Mouse (Mus musculus) midbrain, embryonic 11.5 days (tissue): ENCODE measurements around the gene Spag7. TPM values are rescaled to one million over a fixed set of nuclear protein-coding genes. Genes with fewer than 3 reads are reported as not detected.

Experiments used
- ATAC-seq: fragments of 200-750 bp; cut with Nextera tagmentation; 2 replicates; pipeline ENCODE4 v1.8.0; 2017; ENCODE audit warnings: moderate TSS enrichment, moderate library complexity; ENCODE audit not compliant: low FRiP score
- DNase-seq: peaks from one replicate; pipeline ENCODE4 v3.0.0; 2015; ENCODE audit warnings: low spot score; ENCODE audit errors: missing footprints
- H3K27ac ChIP-seq: fragments of 300-500 bp; sonication (generic); 2 replicates; pipeline ENCODE4 v1.5.1; 2014; ENCODE audit warnings: low read depth, low read length
- H3K27me3 ChIP-seq: fragments of 300-500 bp; sonication (generic); 2 replicates; pipeline ENCODE4 v1.6.1; 2014; ENCODE audit warnings: mild to moderate bottlenecking, low read length, moderate library complexity, mixed read lengths; ENCODE audit not compliant: control insufficient read depth, insufficient read depth
- H3K36me3 ChIP-seq: fragments of 300-500 bp; sonication (generic); 2 replicates; pipeline ENCODE4 v1.6.1; 2014; ENCODE audit warnings: mild to moderate bottlenecking, low read length, moderate library complexity, mixed read lengths; ENCODE audit not compliant: control insufficient read depth, insufficient read depth
- H3K4me1 ChIP-seq: fragments of 300-500 bp; sonication (generic); 2 replicates; pipeline ENCODE4 v1.6.1; 2014; ENCODE audit warnings: low read length; ENCODE audit not compliant: control insufficient read depth, insufficient read depth
- H3K4me2 ChIP-seq: fragments of 300-500 bp; sonication (generic); 2 replicates; pipeline ENCODE4 v1.6.1; 2014; ENCODE audit warnings: mild to moderate bottlenecking, moderate library complexity
- H3K4me3 ChIP-seq: fragments of 300-500 bp; sonication (generic); 2 replicates; pipeline ENCODE4 v1.5.1; 2014; ENCODE audit warnings: low read depth, low read length
- H3K9ac ChIP-seq: fragments of 300-500 bp; sonication (generic); 2 replicates; pipeline ENCODE4 v1.6.1; 2014; ENCODE audit warnings: low read length
- H3K9me3 ChIP-seq: fragments of 300-500 bp; sonication (generic); 2 replicates; pipeline ENCODE4 v1.6.1; 2016; ENCODE audit warnings: low read length; ENCODE audit not compliant: control insufficient read depth
- WGBS: fragments of 180-500 bp; shearing (Covaris S2); extraction: QIAGEN DNeasy Blood & Tissue Kit; methylation state at CpG from one replicate; pipeline ENCODE4 v1.1.7; 2014; 5-methylcytosine and 5-hydroxymethylcytosine counted together
- polyA plus RNA-seq: library from polyadenylated mRNA; unstranded; fragments of >200 nt; fragmentation: Nextera tagmentation; extraction: Ambion mirVana; gene quantifications from 2 replicates; pipeline ENCODE4 v1.2.1, GENCODE M21; 2014

Gene Spag7
- polyA plus RNA-seq, 1 experiment from 2014 or later, result 138 TPM

- H3K9ac ChIP-seq, result peak within 1 kb of the TSS; percentile 79
- ATAC-seq, result peak; percentile 92
Observed at GRCm38 (mm10) chr11:70687601-70688199, 18.5 kb upstream of the Spag7 start, which contains the start of gene Camta2. Camta2 (minus strand) TSS chr11:70688105.

GRCm38 (mm10) chr11:70686901-70687566, 17.8 kb upstream of the Spag7 start:
- Histone ChIP-seq H3K27ac (peak overlapping the region; percentile 41), H3K4me2 (peak overlapping the region; percentile 76), H3K4me3 (peak overlapping the region; percentile 77), H3K4me1 (peaks cover 22% of the 10 kb centered on the region), H3K9me3 (no peaks in the 10 kb centered on the region), H3K36me3 (peaks cover 2% of the 10 kb centered on the region; the same call in 1 of the 2 replicates), H3K9ac (peak overlapping the region; percentile 79), H3K27me3 (no peaks in the 10 kb centered on the region)
- DNase-seq, result peak; percentile 91
- ATAC-seq, result peak; percentile 67
- 6% methylated on average over 16 of the region's 16 CpGs for WGBS

More at GRCm38 (mm10) chr11:70687601-70688199, 18.5 kb upstream of the Spag7 start, which contains the start of gene Camta2:
- DNase-seq, result peak; percentile 99
- H3K4me2 ChIP-seq, result peak within 1 kb of the TSS; percentile 76
- H3K9me3 ChIP-seq, result no peaks in the 10 kb centered on the region
- peaks cover 2% of the 10 kb centered on the region; the same call in 1 of the 2 replicates for H3K36me3 ChIP-seq
- WGBS, result 1% methylated on average over 51 of the region's 55 CpGs
- peaks cover 15% of the 10 kb centered on the region for H3K4me1 ChIP-seq
- H3K27ac ChIP-seq, result peak within 1 kb of the TSS; percentile 41
- peak within 1 kb of the TSS; percentile 77 for H3K4me3 ChIP-seq
- no peaks in the 10 kb centered on the region for H3K27me3 ChIP-seq

GRCm38 (mm10) chr11:70683640-70684039, 14.4 kb upstream of the Spag7 start:
- Histone ChIP-seq H3K27me3 (no peaks in the 10 kb centered on the region), H3K36me3 (peaks cover 2% of the 10 kb centered on the region; the same call in 1 of the 2 replicates), H3K9ac (no peak overlapping the region), H3K4me2 (no peak overlapping the region), H3K4me1 (peaks cover 22% of the 10 kb centered on the region), H3K9me3 (no peaks in the 10 kb centered on the region), H3K4me3 (no peak overlapping the region), H3K27ac (no peak overlapping the region)
- WGBS, result 91% methylated on average over 5 of the region's 5 CpGs
- DNase-seq (no peak), ATAC-seq (no peak)

GRCm38 (mm10) chr11:70681897-70682581, 12.8 kb upstream of the Spag7 start:
- WGBS, result 9% methylated on average over 11 of the region's 11 CpGs
- H3K9ac ChIP-seq, result peak overlapping the region; percentile 32; the same call in 1 of the 2 replicates
- H3K27me3 ChIP-seq, result no peaks in the 10 kb centered on the region
- peaks cover 2% of the 10 kb centered on the region; the same call in 1 of the 2 replicates for H3K36me3 ChIP-seq
- peak; percentile 90 for ATAC-seq
- H3K4me1 ChIP-seq, result peaks cover 14% of the 10 kb centered on the region
- no peaks in the 10 kb centered on the region for H3K9me3 ChIP-seq
- H3K4me3 ChIP-seq, result no peak overlapping the region
- peak; percentile 98 for DNase-seq
- peak overlapping the region; percentile 60 for H3K27ac ChIP-seq
- peak overlapping the region; percentile 25; the same call in 1 of the 2 replicates for H3K4me2 ChIP-seq

- WGBS, result 69% methylated on average over 12 of the region's 12 CpGs
- H3K4me2 ChIP-seq, result no peak overlapping the region; the same call in 1 of the 2 replicates
- H3K9me3 ChIP-seq, result no peaks in the 10 kb centered on the region
- no peaks in the 10 kb centered on the region for H3K27me3 ChIP-seq
- peaks cover 9% of the 10 kb centered on the region for H3K4me1 ChIP-seq
- peaks cover 2% of the 10 kb centered on the region; the same call in 1 of the 2 replicates for H3K36me3 ChIP-seq
- ATAC-seq, result no peak
- DNase-seq, result no peak
- H3K27ac ChIP-seq, result no peak overlapping the region
- H3K9ac ChIP-seq, result no peak overlapping the region
- no peak overlapping the region for H3K4me3 ChIP-seq
Observed at GRCm38 (mm10) chr11:70681170-70681569, 12.0 kb upstream of the Spag7 start.

- H3K27me3 ChIP-seq, result no peaks in the 10 kb centered on the region
- no peak overlapping the region for H3K9ac ChIP-seq
- no peak overlapping the region for H3K27ac ChIP-seq
- H3K36me3 ChIP-seq, result peaks cover 2% of the 10 kb centered on the region; the same call in 1 of the 2 replicates
- H3K4me1 ChIP-seq, result peaks cover 9% of the 10 kb centered on the region
- H3K4me2 ChIP-seq, result no peak overlapping the region
- no peak for ATAC-seq
- no peaks in the 10 kb centered on the region for H3K9me3 ChIP-seq
- 89% methylated on average over 8 of the region's 8 CpGs for WGBS
- no peak for DNase-seq
- no peak overlapping the region for H3K4me3 ChIP-seq
Observed at GRCm38 (mm10) chr11:70679894-70680293, 10.7 kb upstream of the Spag7 start.

- Histone ChIP-seq H3K27ac (no peak overlapping the region), H3K9me3 (no peaks in the 10 kb centered on the region), H3K4me2 (no peak overlapping the region), H3K9ac (no peak overlapping the region), H3K4me3 (no peak overlapping the region), H3K27me3 (no peaks in the 10 kb centered on the region), H3K4me1 (peaks cover 9% of the 10 kb centered on the region), H3K36me3 (peaks cover 2% of the 10 kb centered on the region; the same call in 1 of the 2 replicates)
- DNase-seq, result no peak
- no peak for ATAC-seq
- WGBS, result 93% methylated on average over 8 of the region's 8 CpGs
Observed at GRCm38 (mm10) chr11:70679361-70679760, 10.1 kb upstream of the Spag7 start.

- H3K27ac ChIP-seq, result no peak overlapping the region
- no peak overlapping the region for H3K4me3 ChIP-seq
- WGBS, result 83% methylated on average over 2 of the region's 2 CpGs
- no peaks in the 10 kb centered on the region for H3K27me3 ChIP-seq
- ATAC-seq, result no peak
- peaks cover 9% of the 10 kb centered on the region for H3K4me1 ChIP-seq
- peaks cover 1% of the 10 kb centered on the region; the same call in 1 of the 2 replicates for H3K36me3 ChIP-seq
- peak; percentile 66 for DNase-seq
- no peaks in the 10 kb centered on the region for H3K9me3 ChIP-seq
- no peak overlapping the region for H3K9ac ChIP-seq
- H3K4me2 ChIP-seq, result no peak overlapping the region
Observed at GRCm38 (mm10) chr11:70678576-70678975, 9.4 kb upstream of the Spag7 start.
